ENCODE assay signal across 9 mouse cellular contexts in the genomic region with DNA sequence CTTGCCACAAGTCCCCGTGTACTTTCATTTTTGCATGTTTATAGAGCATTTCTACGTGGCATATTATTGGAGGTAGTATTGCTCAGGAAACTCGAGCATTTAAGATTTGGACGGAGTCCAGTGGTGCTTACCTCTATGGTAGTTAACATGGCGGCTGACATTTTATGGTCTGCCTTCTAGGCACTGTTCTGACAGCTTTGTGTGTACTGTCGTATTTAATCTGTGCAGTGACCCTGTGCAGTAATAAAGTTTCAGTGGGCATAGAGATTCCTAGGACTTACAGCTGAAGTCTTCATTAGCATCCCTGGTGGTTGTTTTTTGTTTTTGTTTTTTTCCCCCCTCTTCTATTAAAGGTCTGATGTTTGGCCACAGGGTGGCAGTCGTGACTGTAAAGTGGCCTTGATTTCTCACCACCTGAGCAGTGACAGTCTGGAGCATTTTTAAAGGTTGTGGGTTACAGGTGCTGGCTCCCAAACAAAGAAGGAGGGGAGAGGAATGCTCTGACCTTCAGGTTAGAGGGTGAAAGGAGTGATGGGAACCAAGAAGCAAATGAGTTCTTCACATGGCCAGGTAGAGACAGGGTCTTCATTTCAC.
DNase-seq lines count a peak whose midpoint lies in the region; ATAC-seq and TF ChIP-seq lines count a peak whose summit lies in the region.
"Had no signal": no experiment of that assay in that cellular context is flagged by ENCODE, and none has a peak within 500 bp of the region (broad histone marks: within the 10 kb centered on the region; RNA-seq: fewer than 3 reads in every experiment).

No protein-coding gene starts in this region.

- no peaks in the 10 kb centered on the region for H3K79me2 ChIP-seq in CH12.LX (replicated peaks; ENCODE audit: control insufficient read depth, extremely low read depth, insufficient read depth, poor library complexity, severe bottlenecking)

- no peak overlapping the region for H3K9ac ChIP-seq in intestine, postnatal 0 days (ENCODE audit: low read depth, low read length)
- no peak overlapping the region for H3K9ac ChIP-seq in intestine, embryonic 15.5 days
- H3K9ac ChIP-seq in CH12.LX (ENCODE audit: insufficient read depth, low read depth), result no peak overlapping the region
- no peak overlapping the region for H3K9ac ChIP-seq in forebrain, embryonic 15.5 days (replicated peaks)
- H3K9ac ChIP-seq: lung, embryonic 15.5 days had no signal

- no peak overlapping the region for H3K4me2 ChIP-seq in intestine, postnatal 0 days (replicated peaks; ENCODE audit: low read depth)
- H3K4me2 ChIP-seq in intestine, embryonic 15.5 days (replicated peaks), result no peak overlapping the region
- H3K4me2 ChIP-seq in CH12.LX (ENCODE audit: insufficient read depth, low read depth, poor library complexity, severe bottlenecking), result peak overlapping the region; percentile 37; the same call in 1 of the 2 replicates
- no peak overlapping the region for H3K4me2 ChIP-seq in forebrain, embryonic 15.5 days (replicated peaks)
- H3K4me2 ChIP-seq: lung, embryonic 15.5 days had no signal

- TF ChIP-seq RAD21 in CH12.LX (IDR thresholded peaks at IDR 0.05; ENCODE audit: low read depth, low read length), result peak; percentile 97

- 0 out of 2 replicates have a peak, but pooled peaks have one; percentile 16 for ATAC-seq in intestine, postnatal 0 days
- ATAC-seq in intestine, embryonic 15.5 days, result no peak
- peak; percentile 71; the same call in 1 of the 2 replicates for ATAC-seq in forebrain, embryonic 15.5 days (replicated peaks)
- ATAC-seq in megakaryocyte, adult 5-6 weeks (ENCODE audit: poor library complexity, severe bottlenecking), result peak; percentile 63

- H3K4me3 ChIP-seq in intestine, postnatal 0 days (ENCODE audit: low read depth, low read length), result no peak overlapping the region
- no peak overlapping the region for H3K4me3 ChIP-seq in intestine, embryonic 15.5 days (replicated peaks)
- H3K4me3 ChIP-seq in CH12.LX (replicated peaks in 1 of 3; ENCODE audit: low read depth in 2 of 3, low read length in 2 of 3, poor library complexity in 1 of 3), result no peak overlapping the region
- no peak overlapping the region for H3K4me3 ChIP-seq in forebrain, embryonic 15.5 days
- H3K4me3 ChIP-seq: lung, embryonic 15.5 days had no signal

- peak; percentile 65 for DNase-seq in CH12.LX (ENCODE audit: extremely low read depth)
- peak; percentile 25 for DNase-seq in c-Kit-positive CD71-negative TER-119-negative erythroid progenitor cells, embryonic 14.5 days (ENCODE audit: low read depth)
- peak; percentile 66 for DNase-seq in kidney, postnatal 14 days
- DNase-seq in right cerebral cortex, postnatal 25 days, result peak; percentile 35

- H3K27me3 ChIP-seq in intestine, postnatal 0 days (replicated peaks; ENCODE audit: control insufficient read depth, insufficient read depth, low read length), result no peaks in the 10 kb centered on the region
- no peaks in the 10 kb centered on the region for H3K27me3 ChIP-seq in intestine, embryonic 15.5 days (replicated peaks)
- no peaks in the 10 kb centered on the region for H3K27me3 ChIP-seq in CH12.LX (replicated peaks)
- no peaks in the 10 kb centered on the region for H3K27me3 ChIP-seq in forebrain, embryonic 15.5 days
- H3K27me3 ChIP-seq: lung, embryonic 15.5 days had no signal

- H3K9me3 ChIP-seq in intestine, postnatal 0 days (ENCODE audit: control insufficient read depth), result no peaks in the 10 kb centered on the region
- no peaks in the 10 kb centered on the region for H3K9me3 ChIP-seq in intestine, embryonic 15.5 days
- H3K9me3 ChIP-seq in CH12.LX (replicated peaks; ENCODE audit: low read length), result no peaks in the 10 kb centered on the region
- H3K9me3 ChIP-seq in forebrain, embryonic 15.5 days, result no peaks in the 10 kb centered on the region
- H3K9me3 ChIP-seq: lung, embryonic 15.5 days had no signal

- TF ChIP-seq EP300 in CH12.LX (IDR thresholded peaks at IDR 0.05; ENCODE audit: low read length), result no peak

- no peaks in the 10 kb centered on the region for H3K36me3 ChIP-seq in intestine, postnatal 0 days (ENCODE audit: control insufficient read depth, insufficient read depth)
- H3K36me3 ChIP-seq in intestine, embryonic 15.5 days, result no peaks in the 10 kb centered on the region
- peaks cover 0 to 4% of the 10 kb centered on the region in 2 experiments for H3K36me3 ChIP-seq in CH12.LX (replicated peaks in 1 of 2; ENCODE audit: control insufficient read depth in 1 of 2, insufficient read depth in 1 of 2, low read length in 1 of 2)
- H3K36me3 ChIP-seq in forebrain, embryonic 15.5 days, result no peaks in the 10 kb centered on the region
- H3K36me3 ChIP-seq: lung, embryonic 15.5 days had no signal

- TF ChIP-seq CTCF in intestine, postnatal 0 days (IDR thresholded peaks at IDR 0.05; ENCODE audit: low read depth), result peak; percentile 87
- peak; percentile 59 to 95 for TF ChIP-seq CTCF in CH12.LX (conservative IDR thresholded peaks at IDR 0.05 in 1 of 2, IDR thresholded peaks at IDR 0.05 in 1 of 2; ENCODE audit: low read depth in 2 of 2, low read length in 2 of 2)

- 39% methylated on average over 7 of the region's 7 CpGs for WGBS in intestine, postnatal 0 days
- 34% methylated on average over 7 of the region's 7 CpGs for WGBS in intestine, embryonic 15.5 days
- WGBS in forebrain, embryonic 15.5 days, result 44% methylated on average over 7 of the region's 7 CpGs

- TF ChIP-seq POLR2A in CH12.LX (IDR thresholded peaks at IDR 0.05; ENCODE audit: low read depth, low read length), result no peak

- in situ Hi-C loops in CH12.LX (cut with MboI; ENCODE audit: low pct_ligation_motif_present, low pct_unique_long_range_greater_than_20kb, low sequenced_read_pairs), result loop anchor here (5.0 to 10.0 kb wide), 2 partner anchors 302 to 590 kb away; no protein-coding TSS in a partner anchor

- dilution Hi-C loops in CH12.LX (cut with MboI; ENCODE audit: extremely low pct_ligation_motif_present, extremely low pct_unique_long_range_greater_than_20kb, low sequenced_read_pairs), result no loop called here

- H3K4me1 ChIP-seq in intestine, postnatal 0 days (replicated peaks; ENCODE audit: control insufficient read depth, insufficient read depth, low read length), result 0 out of 2 replicates have a peak, but pooled peaks cover 3% of the 10 kb centered on the region
- H3K4me1 ChIP-seq in intestine, embryonic 15.5 days (replicated peaks), result peaks cover 3% of the 10 kb centered on the region; the same call in 1 of the 2 replicates
- H3K4me1 ChIP-seq in CH12.LX (ENCODE audit: control insufficient read depth in 1 of 2, insufficient read depth in 2 of 2), result peaks cover 0 to 17% of the 10 kb centered on the region in 2 experiments; a peak in 2 of 4 replicates
- peaks cover 6% of the 10 kb centered on the region for H3K4me1 ChIP-seq in forebrain, embryonic 15.5 days

- H3K27ac ChIP-seq in intestine, postnatal 0 days (ENCODE audit: low read depth, low read length), result no peak overlapping the region
- H3K27ac ChIP-seq in intestine, embryonic 15.5 days, result no peak overlapping the region
- H3K27ac ChIP-seq in CH12.LX (ENCODE audit: insufficient read depth, low read depth), result no peak overlapping the region
- no peak overlapping the region for H3K27ac ChIP-seq in forebrain, embryonic 15.5 days (replicated peaks)
- H3K27ac ChIP-seq: lung, embryonic 15.5 days had no signal

TF ChIP-seq in CH12.LX, 34 proteins besides CTCF, POLR2A, EP300 and RAD21:
- TF ChIP-seq MAFK (IDR thresholded peaks at IDR 0.05; ENCODE audit: insufficient replicate concordance, low read length) (no peak), PAX5 (IDR thresholded peaks at IDR 0.05; ENCODE audit: low read length) (no peak), ZNF384 (IDR thresholded peaks at IDR 0.05; ENCODE audit: low read depth, low read length) (peak; percentile 73), JUN (IDR thresholded peaks at IDR 0.05; ENCODE audit: insufficient read depth, low read depth, low read length) (no peak), CHD2 (IDR thresholded peaks at IDR 0.05; ENCODE audit: low read length) (no peak), USF1 (IDR thresholded peaks at IDR 0.05; ENCODE audit: low read depth, low read length) (no peak), USF2 (conservative IDR thresholded peaks at IDR 0.05; ENCODE audit: low read depth, low read length) (no peak), MXI1 (IDR thresholded peaks at IDR 0.05; ENCODE audit: low read depth, low read length) (no peak), SMC3 (IDR thresholded peaks at IDR 0.05; ENCODE audit: low read depth, low read length) (peak; percentile 90), MAX (IDR thresholded peaks at IDR 0.05; ENCODE audit: low read length) (no peak), ELF1 (IDR thresholded peaks at IDR 0.05; ENCODE audit: low read depth, low read length) (no peak), ZC3H11A (IDR thresholded peaks at IDR 0.05; ENCODE audit: low read depth, low read length) (peak; percentile 84)
